ENCODE assay signal across 15 mouse cellular contexts in genomic region chr7:113222821-113223220, GRCm38 (mm10).
"Had no signal": no experiment of that assay in that cellular context is flagged by ENCODE, and none has a peak within 500 bp of the region (broad histone marks: within the 10 kb centered on the region; RNA-seq: fewer than 3 reads in every experiment).

No protein-coding gene starts in this region.

- H3K9me3 ChIP-seq: neural tube, embryonic 13.5 days; neural tube, embryonic 15.5 days; stomach, embryonic 15.5 days had no signal

- H3K27ac ChIP-seq: neural tube, embryonic 13.5 days; neural tube, embryonic 15.5 days; stomach, embryonic 15.5 days; stomach, postnatal 0 days had no signal

- H3K4me1 ChIP-seq: stomach, embryonic 15.5 days had no signal

- H3K36me3 ChIP-seq: neural tube, embryonic 13.5 days; neural tube, embryonic 15.5 days; stomach, embryonic 15.5 days had no signal

- H3K4me3 ChIP-seq: neural tube, embryonic 13.5 days; neural tube, embryonic 15.5 days; stomach, embryonic 15.5 days had no signal

- H3K27me3 ChIP-seq: neural tube, embryonic 13.5 days; neural tube, embryonic 15.5 days; stomach, embryonic 15.5 days had no signal

- H3K9ac ChIP-seq: neural tube, embryonic 13.5 days; neural tube, embryonic 15.5 days; stomach, embryonic 15.5 days had no signal

- H3K4me2 ChIP-seq: neural tube, embryonic 13.5 days; neural tube, embryonic 15.5 days; stomach, embryonic 15.5 days had no signal

- DNase-seq: retina, postnatal 1 day; right cerebral cortex, adult 18-20 months; right cerebral cortex, postnatal 25 days; right cerebral cortex, postnatal 4 days; spleen, adult 18-20 months; thymus, adult 18-20 months; thymus, adult 2 months; thymus, postnatal 14 days; thymus, postnatal 25 days; thymus, postnatal 36 days; thymus, postnatal 4 days had no signal
